Mouse (Mus musculus) forebrain, embryonic 15.5 days (tissue): Measurements from ENCODE around the gene Mtnr1b. TPM values are rescaled to one million over a fixed set of nuclear protein-coding genes. Genes with fewer than 3 reads are reported as not detected.

Experiments used
- ATAC-seq: fragments of 200-750 bp; cut with Nextera tagmentation; replicated peaks from 2 replicates; pipeline ENCODE4 v1.8.0; 2017; ENCODE audit warnings: mild to moderate bottlenecking, moderate TSS enrichment, moderate library complexity
- H3K27ac ChIP-seq: fragments of 300-500 bp; sonication (generic); replicated peaks from 2 replicates; pipeline ENCODE4 v1.5.1; 2015; ENCODE audit warnings: mild to moderate bottlenecking, inconsistent platforms
- H3K27me3 ChIP-seq: fragments of 300-500 bp; sonication (generic); 2 replicates; pipeline ENCODE4 v1.6.1; 2015; ENCODE audit warnings: inconsistent platforms
- H3K36me3 ChIP-seq: fragments of 300-500 bp; sonication (generic); 2 replicates; pipeline ENCODE4 v1.6.1; 2015; ENCODE audit warnings: mild to moderate bottlenecking, inconsistent platforms
- H3K4me1 ChIP-seq: fragments of 300-500 bp; sonication (generic); 2 replicates; pipeline ENCODE4 v1.6.1; 2015; ENCODE audit warnings: inconsistent platforms
- H3K4me2 ChIP-seq: fragments of 300-500 bp; sonication (generic); replicated peaks from 2 replicates; pipeline ENCODE4 v1.6.1; 2015; ENCODE audit warnings: mild to moderate bottlenecking, inconsistent platforms
- H3K4me3 ChIP-seq: fragments of 300-500 bp; sonication (generic); 2 replicates; pipeline ENCODE4 v1.5.1; 2015; ENCODE audit warnings: mild to moderate bottlenecking, inconsistent platforms
- H3K9ac ChIP-seq: fragments of 300-500 bp; sonication (generic); replicated peaks from 2 replicates; pipeline ENCODE4 v1.6.1; 2015; ENCODE audit warnings: mild to moderate bottlenecking, inconsistent platforms
- H3K9me3 ChIP-seq: fragments of 300-500 bp; sonication (generic); 2 replicates; pipeline ENCODE4 v1.6.1; 2016; ENCODE audit warnings: inconsistent platforms
- WGBS: fragments of 180-500 bp; shearing (Covaris S2); methylation state at CpG from one replicate; pipeline ENCODE4 v1.1.7; 2015; ENCODE audit warnings: mixed read lengths; 5-methylcytosine and 5-hydroxymethylcytosine counted together
- polyA plus RNA-seq: library from polyadenylated mRNA; unstranded; fragments of >200 nt; fragmentation: Nextera tagmentation; extraction: Ambion mirVana; gene quantifications from 2 replicates; pipeline ENCODE4 v1.2.1, GENCODE M21; 2015

Mtnr1b gene
- polyA plus RNA-seq, 1 experiment from 2014 or later = not detected

DNA sequence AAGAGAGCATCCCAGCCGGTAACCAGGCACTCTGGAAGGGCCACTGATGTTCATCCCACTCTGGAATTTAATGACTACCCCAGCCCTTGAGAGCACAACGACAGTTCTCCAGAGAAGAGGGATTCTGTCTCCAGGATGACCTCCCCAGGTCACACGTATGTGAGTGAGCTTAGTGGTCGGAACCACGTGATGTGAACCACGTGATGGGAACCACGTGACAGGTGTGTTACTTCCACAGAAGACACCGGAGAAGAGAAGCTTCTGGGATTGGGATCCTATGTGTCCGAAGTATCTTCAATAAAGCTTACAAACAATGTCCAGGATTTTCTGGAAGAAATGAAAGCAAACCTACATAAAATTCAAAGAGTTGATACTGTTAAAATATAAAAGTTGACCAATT lies 82.3 kb downstream of the Mtnr1b start:
- Histone ChIP-seq H3K9ac (no peak overlapping the region), H3K9me3 (no peaks in the 10 kb centered on the region), H3K4me1 (no peaks in the 10 kb centered on the region), H3K36me3 (no peaks in the 10 kb centered on the region), H3K27ac (no peak overlapping the region), H3K27me3 (no peaks in the 10 kb centered on the region), H3K4me3 (no peak overlapping the region), H3K4me2 (no peak overlapping the region)
- WGBS = 90% methylated on average over 9 of the region's 9 CpGs
- no peak for ATAC-seq

DNA sequence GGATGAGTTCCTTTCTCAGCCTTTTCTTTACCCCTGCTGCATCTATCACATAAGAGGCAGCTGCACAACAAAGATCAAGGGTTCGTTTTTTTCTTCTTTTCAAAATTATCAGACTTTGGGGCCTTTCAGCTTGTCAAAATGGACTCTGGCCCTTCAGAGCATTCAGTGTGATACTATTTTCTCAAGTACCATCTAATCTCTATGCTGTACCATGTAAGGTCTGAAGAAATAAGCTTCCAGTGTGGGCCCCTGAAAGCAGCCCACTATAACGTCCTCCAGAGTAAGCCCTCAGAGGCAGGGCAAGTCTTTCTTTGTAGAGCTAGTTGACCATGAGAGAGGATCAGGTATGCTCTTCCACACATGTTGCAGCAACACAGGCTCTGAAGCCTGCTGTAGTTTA lies 87.7 kb downstream of the Mtnr1b start:
- H3K27ac ChIP-seq = no peak overlapping the region
- no peaks in the 10 kb centered on the region for H3K36me3 ChIP-seq
- 78% methylated on average over 2 of the region's 2 CpGs for WGBS
- H3K9ac ChIP-seq = no peak overlapping the region
- no peaks in the 10 kb centered on the region for H3K9me3 ChIP-seq
- no peak for ATAC-seq
- no peak overlapping the region for H3K4me3 ChIP-seq
- no peaks in the 10 kb centered on the region for H3K27me3 ChIP-seq
- no peaks in the 10 kb centered on the region for H3K4me1 ChIP-seq
- no peak overlapping the region for H3K4me2 ChIP-seq

DNA sequence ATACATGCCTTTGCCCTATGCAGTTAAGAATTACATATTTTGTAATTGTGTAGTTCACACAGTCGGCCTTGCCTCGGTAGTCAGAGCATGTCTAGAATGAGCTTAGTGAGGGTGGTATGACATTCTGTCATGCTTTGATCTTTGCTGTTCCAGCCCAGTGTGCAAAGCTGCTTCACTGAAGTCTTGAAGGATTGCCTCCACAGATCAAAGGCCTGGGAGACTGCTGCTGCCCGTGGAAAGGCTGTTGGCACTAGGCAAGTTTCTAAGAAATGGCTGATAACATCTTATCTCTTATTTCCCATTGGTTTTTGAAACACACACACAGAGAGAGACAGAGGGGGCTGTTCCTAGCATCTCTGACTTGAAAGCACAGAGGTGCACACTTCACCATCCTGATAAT lies 88.2 kb downstream of the Mtnr1b start:
- no peak overlapping the region for H3K9ac ChIP-seq

DNA sequence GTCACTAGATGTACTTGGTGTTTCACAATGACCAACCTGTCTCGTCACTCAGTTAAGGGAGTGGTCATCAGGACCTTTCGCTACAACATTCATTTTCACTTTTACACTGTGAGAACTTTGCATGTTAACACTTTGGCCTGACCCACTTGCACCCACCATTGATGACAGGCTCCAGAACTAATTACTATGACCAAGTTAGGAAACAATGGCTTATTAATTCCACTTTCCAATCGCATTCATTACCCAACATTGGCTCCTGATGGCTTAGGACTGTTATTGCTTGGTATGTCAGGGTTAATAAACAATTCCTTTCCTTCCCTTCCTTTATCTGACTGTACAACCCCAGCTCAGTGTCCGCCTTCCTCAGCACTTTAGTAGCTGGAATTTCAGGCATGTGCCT lies 92.4 kb downstream of the Mtnr1b start:
- no peak for ATAC-seq

More for the DNA sequence above, 88.2 kb downstream of the Mtnr1b start:
- Histone ChIP-seq H3K9me3 (no peaks in the 10 kb centered on the region), H3K4me2 (no peak overlapping the region), H3K27ac (no peak overlapping the region), H3K4me1 (no peaks in the 10 kb centered on the region), H3K36me3 (no peaks in the 10 kb centered on the region), H3K27me3 (no peaks in the 10 kb centered on the region), H3K4me3 (no peak overlapping the region)
- no peak for ATAC-seq
- 85% methylated on average over 3 of the region's 3 CpGs for WGBS

DNA sequence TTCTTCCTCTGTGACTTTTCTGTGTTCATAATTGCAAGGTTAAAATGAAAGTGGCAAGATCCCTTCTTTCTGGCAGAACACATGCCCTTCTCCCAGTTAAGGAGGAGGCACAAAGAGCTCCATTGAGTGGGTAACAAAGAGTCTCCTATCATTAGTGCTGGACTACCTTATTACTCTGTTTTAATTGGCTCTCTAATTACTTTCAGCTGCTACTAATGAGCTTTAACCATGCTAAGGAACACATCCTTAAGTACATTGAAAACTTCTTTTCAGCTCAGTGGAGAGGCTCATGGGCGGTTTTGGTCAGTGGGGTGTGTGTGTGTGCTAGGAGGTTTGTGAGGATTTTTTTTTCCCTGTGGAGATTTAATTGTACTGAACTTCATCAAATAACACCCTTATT lies 99.4 kb downstream of the Mtnr1b start:
- no peaks in the 10 kb centered on the region for H3K36me3 ChIP-seq
- peak overlapping the region; percentile 35 for H3K27ac ChIP-seq
- H3K9ac ChIP-seq = no peak overlapping the region
- 0 out of 2 replicates have a peak, but pooled peaks cover 4% of the 10 kb centered on the region for H3K27me3 ChIP-seq
- no peak overlapping the region for H3K4me2 ChIP-seq
- no peak overlapping the region for H3K4me3 ChIP-seq
- peak; percentile 95 for ATAC-seq
- no peaks in the 10 kb centered on the region for H3K9me3 ChIP-seq
- peaks cover 32% of the 10 kb centered on the region for H3K4me1 ChIP-seq
- 9% methylated on average over 1 of the region's 1 CpGs for WGBS

More for the DNA sequence above, 92.4 kb downstream of the Mtnr1b start:
- Histone ChIP-seq H3K27me3 (no peaks in the 10 kb centered on the region), H3K27ac (no peak overlapping the region), H3K9me3 (no peaks in the 10 kb centered on the region), H3K4me2 (no peak overlapping the region), H3K4me3 (no peak overlapping the region), H3K9ac (no peak overlapping the region), H3K4me1 (no peaks in the 10 kb centered on the region), H3K36me3 (no peaks in the 10 kb centered on the region)
- 47% methylated on average over 4 of the region's 4 CpGs for WGBS

Other genes with a start within 250 kb of the Mtnr1b start
- gene Deup1, start 246.6 kb downstream of the Mtnr1b start, polyA plus RNA-seq = 1.6 and 1.9 TPM in 2 replicates
- 28.6 and 29.8 TPM in 2 replicates for gene Slc36a4, start 164.8 kb downstream of the Mtnr1b start, polyA plus RNA-seq